Mouse (Mus musculus) brain, embryonic 14.5 days (tissue): ENCODE measurements around the gene Tmem165.

Source experiments
- CTCF ChIP-seq: fragments of 200-500 bp; IDR thresholded peaks from 2 replicates; pipeline ENCODE4 v1.5.1; 2012; ENCODE audit warnings: inconsistent platforms, mild to moderate bottlenecking, moderate library complexity, borderline replicate concordance; ENCODE audit not compliant: insufficient read depth, insufficient read length; ENCODE audit errors: extremely low read depth
- POLR2A ChIP-seq: fragments of 200-500 bp; IDR thresholded peaks from 2 replicates; pipeline ENCODE4 v1.6.1; 2012; ENCODE audit warnings: mild to moderate bottlenecking, inconsistent platforms, borderline replicate concordance; ENCODE audit not compliant: poor library complexity, insufficient read depth, insufficient read length, severe bottlenecking; ENCODE audit errors: extremely low read depth

- TF ChIP-seq CTCF, result no peak
- no peak for TF ChIP-seq POLR2A
These were observed 19.8 kb upstream of the Tmem165 start for GRCm38 (mm10) chr5:76163828-76164390.
